Mouse (Mus musculus) neural tube, embryonic 12.5 days (tissue): ENCODE results near the gene Zmiz2. TPM values are rescaled to one million over a fixed set of nuclear protein-coding genes. Genes with fewer than 3 reads are reported as not detected.
A peak's percentile ranks its signal among the peaks of the same experiment; 100 is the strongest.
"Not testable (repeated sequence)": the region's sequence is repeated elsewhere in the genome, so short reads cannot be mapped to it uniquely, and the experiment has no call there.

Source experiments
- ATAC-seq: fragments of 200-750 bp; cut with Nextera tagmentation; 2 replicates; pipeline ENCODE4 v1.8.0; 2017; ENCODE audit warnings: low read depth, mild to moderate bottlenecking, moderate TSS enrichment, moderate library complexity; ENCODE audit not compliant: low FRiP score
- H3K27ac ChIP-seq: fragments of 300-500 bp; sonication (generic); 2 replicates; pipeline ENCODE4 v1.5.1; 2016
- H3K27me3 ChIP-seq: fragments of 300-500 bp; sonication (generic); replicated peaks from 2 replicates; pipeline ENCODE4 v1.6.1; 2016; ENCODE audit warnings: mild to moderate bottlenecking
- H3K36me3 ChIP-seq: fragments of 300-500 bp; sonication (generic); 2 replicates; pipeline ENCODE4 v1.6.1; 2016; ENCODE audit warnings: mild to moderate bottlenecking
- H3K4me1 ChIP-seq: fragments of 300-500 bp; sonication (generic); 2 replicates; pipeline ENCODE4 v1.6.1; 2016
- H3K4me2 ChIP-seq: fragments of 300-500 bp; sonication (generic); replicated peaks from 2 replicates; pipeline ENCODE4 v1.6.1; 2016; ENCODE audit warnings: mild to moderate bottlenecking
- H3K4me3 ChIP-seq: fragments of 300-500 bp; sonication (generic); 2 replicates; pipeline ENCODE4 v1.5.1; 2016
- H3K9ac ChIP-seq: fragments of 300-500 bp; sonication (generic); 2 replicates; pipeline ENCODE4 v1.6.1; 2016; ENCODE audit warnings: mild to moderate bottlenecking
- H3K9me3 ChIP-seq: fragments of 300-500 bp; sonication (generic); 2 replicates; pipeline ENCODE4 v1.6.1; 2016; ENCODE audit warnings: mild to moderate bottlenecking
- WGBS: fragments of 180-500 bp; shearing (Covaris S2); methylation state at CpG from one replicate; pipeline ENCODE4 v1.1.7; 2016; 5-methylcytosine and 5-hydroxymethylcytosine counted together
- polyA plus RNA-seq: library from polyadenylated mRNA; unstranded; fragments of >200 nt; fragmentation: Nextera tagmentation; extraction: Ambion mirVana; gene quantifications from 2 replicates; pipeline ENCODE4 v1.2.1, GENCODE M21; 2016

Zmiz2 gene
- polyA plus RNA-seq, 1 experiment from 2014 or later = 24.1 TPM

GRCm38 (mm10) chr11:6403830-6404405, 15.0 kb downstream of the Zmiz2 start:
- Histone ChIP-seq H3K9me3 (no peaks in the 10 kb centered on the region), H3K9ac (no peak overlapping the region), H3K4me2 (no peak overlapping the region), H3K4me3 (no peak overlapping the region), H3K27ac (no peak overlapping the region), H3K27me3 (no peaks in the 10 kb centered on the region), H3K36me3 (peaks cover 75% of the 10 kb centered on the region), H3K4me1 (peaks cover 10% of the 10 kb centered on the region)
- 91% methylated on average over 5 of the region's 5 CpGs for WGBS
- no peak for ATAC-seq

- Histone ChIP-seq H3K27ac (0 out of 2 replicates have a peak overlapping the region, but pooled peaks have one; percentile 15), H3K36me3 (peaks cover 65% of the 10 kb centered on the region), H3K9me3 (no peaks in the 10 kb centered on the region), H3K27me3 (no peaks in the 10 kb centered on the region), H3K4me1 (peaks cover 10% of the 10 kb centered on the region), H3K9ac (0 out of 2 replicates have a peak overlapping the region, but pooled peaks have one; percentile 8), H3K4me3 (no peak overlapping the region), H3K4me2 (no peak overlapping the region)
- ATAC-seq = no peak
- WGBS = 94% methylated on average over 9 of the region's 9 CpGs
These were observed 16.1 kb downstream of the Zmiz2 start for GRCm38 (mm10) chr11:6404699-6405566.

GRCm38 (mm10) chr11:6405591-6406081, 16.8 kb downstream of the Zmiz2 start:
- Histone ChIP-seq H3K4me1 (peaks cover 10% of the 10 kb centered on the region), H3K4me2 (no peak overlapping the region), H3K36me3 (peaks cover 59% of the 10 kb centered on the region), H3K9me3 (no peaks in the 10 kb centered on the region), H3K27me3 (no peaks in the 10 kb centered on the region), H3K27ac (peak overlapping the region; percentile 15; the same call in 1 of the 2 replicates), H3K9ac (0 out of 2 replicates have a peak overlapping the region, but pooled peaks have one; percentile 8), H3K4me3 (no peak overlapping the region)
- WGBS = 78% methylated on average over 4 of the region's 4 CpGs
- no peak for ATAC-seq

GRCm38 (mm10) chr11:6406251-6407161, 17.6 kb downstream of the Zmiz2 start:
- H3K9ac ChIP-seq = no peak overlapping the region
- 49% methylated on average over 14 of the region's 14 CpGs for WGBS
- ATAC-seq = no peak

GRCm38 (mm10) chr11:6407162-6407621, 18.3 kb downstream of the Zmiz2 start:
- Histone ChIP-seq H3K9ac (no peak overlapping the region), H3K36me3 (peaks cover 43% of the 10 kb centered on the region), H3K4me3 (no peak overlapping the region), H3K9me3 (no peaks in the 10 kb centered on the region), H3K4me2 (no peak overlapping the region), H3K4me1 (peaks cover 10% of the 10 kb centered on the region), H3K27me3 (no peaks in the 10 kb centered on the region), H3K27ac (no peak overlapping the region)
- ATAC-seq = no peak
- 85% methylated on average over 3 of the region's 3 CpGs for WGBS

More at GRCm38 (mm10) chr11:6406251-6407161, 17.6 kb downstream of the Zmiz2 start:
- H3K4me2 ChIP-seq = no peak overlapping the region; the same call in 1 of the 2 replicates
- no peak overlapping the region for H3K4me3 ChIP-seq
- H3K27me3 ChIP-seq = no peaks in the 10 kb centered on the region
- H3K4me1 ChIP-seq = peaks cover 10% of the 10 kb centered on the region
- H3K36me3 ChIP-seq = peaks cover 50% of the 10 kb centered on the region
- H3K27ac ChIP-seq = peak overlapping the region; percentile 22
- no peaks in the 10 kb centered on the region for H3K9me3 ChIP-seq

GRCm38 (mm10) chr11:6410050-6410602, 21.3 kb downstream of the Zmiz2 start:
- H3K27ac ChIP-seq = no peak overlapping the region
- no peak overlapping the region for H3K4me2 ChIP-seq
- 45% methylated on average over 5 of the region's 5 CpGs for WGBS
- no peak for ATAC-seq
- H3K4me1 ChIP-seq = peaks cover 14% of the 10 kb centered on the region
- no peaks in the 10 kb centered on the region for H3K27me3 ChIP-seq
- H3K4me3 ChIP-seq = no peak overlapping the region
- no peaks in the 10 kb centered on the region for H3K9me3 ChIP-seq
- H3K9ac ChIP-seq = no peak overlapping the region
- peaks cover 14% of the 10 kb centered on the region for H3K36me3 ChIP-seq

- H3K9ac ChIP-seq, H3K27me3 ChIP-seq, H3K36me3 ChIP-seq, H3K27ac ChIP-seq, H3K4me2 ChIP-seq, H3K9me3 ChIP-seq, ATAC-seq, H3K4me3 ChIP-seq: not testable (repeated sequence)
- 88% methylated on average over 5 of the region's 5 CpGs for WGBS
- peaks cover 12% of the 10 kb centered on the region for H3K4me1 ChIP-seq
These were observed 21.9 kb downstream of the Zmiz2 start for GRCm38 (mm10) chr11:6410755-6411154.

- Histone ChIP-seq H3K9ac (no peak overlapping the region), H3K4me3 (no peak overlapping the region), H3K27ac (no peak overlapping the region), H3K4me1 (peaks cover 8% of the 10 kb centered on the region), H3K27me3 (no peaks in the 10 kb centered on the region), H3K36me3 (no peaks in the 10 kb centered on the region), H3K4me2 (no peak overlapping the region), H3K9me3 (no peaks in the 10 kb centered on the region)
- 4% methylated on average over 5 of the region's 5 CpGs for WGBS
- no peak for ATAC-seq
These were observed 22.8 kb downstream of the Zmiz2 start for GRCm38 (mm10) chr11:6411684-6412083.

- H3K9me3 ChIP-seq = no peaks in the 10 kb centered on the region
- peaks cover 20% of the 10 kb centered on the region for H3K4me1 ChIP-seq
- H3K27ac ChIP-seq = no peak overlapping the region
- no peak overlapping the region for H3K4me3 ChIP-seq
- H3K36me3 ChIP-seq = peaks cover under 1% of the 10 kb centered on the region
- H3K27me3 ChIP-seq = no peaks in the 10 kb centered on the region
- no peak overlapping the region for H3K4me2 ChIP-seq
- WGBS = 95% methylated on average over 12 of the region's 12 CpGs
- no peak overlapping the region for H3K9ac ChIP-seq
- no peak for ATAC-seq
These were observed 24.4 kb downstream of the Zmiz2 start for GRCm38 (mm10) chr11:6413264-6413663.

- H3K9me3 ChIP-seq = no peaks in the 10 kb centered on the region
- ATAC-seq = no peak; the same call in 1 of the 2 replicates
- no peaks in the 10 kb centered on the region for H3K27me3 ChIP-seq
- peaks cover 20% of the 10 kb centered on the region for H3K4me1 ChIP-seq
- H3K4me3 ChIP-seq = peak within 1 kb of the TSS; percentile 94
- peak within 1 kb of the TSS; percentile 90 for H3K27ac ChIP-seq
- WGBS = 8% methylated on average over 21 of the region's 21 CpGs
- H3K36me3 ChIP-seq = peaks cover 14% of the 10 kb centered on the region
- peak within 1 kb of the TSS; percentile 96 for H3K9ac ChIP-seq
- peak within 1 kb of the TSS; percentile 85 for H3K4me2 ChIP-seq
These were observed 26.1 kb downstream of the Zmiz2 start, which contains the start of gene Ppia for GRCm38 (mm10) chr11:6414751-6415550. Ppia (plus strand) TSS chr11:6415443.
